Mouse (Mus musculus) gastrocnemius, postnatal 14 days (tissue): ENCODE measurements around the gene Tspan1. TPM values are rescaled to one million over a fixed set of nuclear protein-coding genes. Genes with fewer than 3 reads are reported as not detected.
A peak's percentile ranks its signal among the peaks of the same experiment; 100 is the strongest.

ENCODE experiments used
- DNase-seq: peaks from one replicate; pipeline ENCODE4 v3.0.0; 2021; ENCODE audit warnings: mixed read lengths
- intact Hi-C: fragments of 180-260 bp; cut with DNase I; formaldehyde crosslinking; loops from one replicate; pipeline ENCODE4 v1.15.1; 2025; ENCODE audit warnings: low total_unique reads
- total RNA-seq, 2 experiments: library from RNA; stranded (reverse); gene quantifications; 2 replicates each; pipeline ENCODE4 v1.2.3; 2021

Tspan1 gene
- total RNA-seq, 2 experiments from 2014 or later, result not detected

DNA sequence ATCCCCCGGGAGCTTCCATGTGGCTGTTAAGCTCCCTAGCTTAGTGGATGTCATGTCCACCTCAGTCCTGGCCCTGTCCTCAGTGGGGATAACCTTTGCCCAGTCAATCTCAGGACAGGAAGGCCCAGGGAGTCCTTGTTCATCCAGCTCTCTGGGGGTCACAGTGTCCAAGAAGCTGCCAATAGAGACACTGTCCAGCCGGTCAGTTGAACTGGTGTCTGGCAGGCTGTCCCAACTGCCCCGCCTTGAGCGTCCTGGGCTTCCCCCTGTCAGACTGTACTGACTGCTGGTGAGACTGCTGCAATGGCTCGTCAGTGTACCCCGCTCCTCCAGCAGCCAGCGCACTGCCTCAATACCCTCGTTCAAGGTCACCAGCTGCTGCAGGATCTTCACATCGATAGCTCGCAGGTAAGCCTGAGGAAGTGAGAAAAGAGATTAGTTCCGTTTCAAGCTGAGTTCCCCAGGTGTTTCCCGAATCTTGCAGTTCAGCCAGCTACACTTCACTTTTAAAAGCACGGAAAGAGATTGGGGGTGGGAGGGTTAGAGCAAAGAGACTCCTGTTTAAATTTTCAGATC, 29.9 kb downstream of the Tspan1 start:
- intact Hi-C loops, result no loop called here
- no peak for DNase-seq

DNA sequence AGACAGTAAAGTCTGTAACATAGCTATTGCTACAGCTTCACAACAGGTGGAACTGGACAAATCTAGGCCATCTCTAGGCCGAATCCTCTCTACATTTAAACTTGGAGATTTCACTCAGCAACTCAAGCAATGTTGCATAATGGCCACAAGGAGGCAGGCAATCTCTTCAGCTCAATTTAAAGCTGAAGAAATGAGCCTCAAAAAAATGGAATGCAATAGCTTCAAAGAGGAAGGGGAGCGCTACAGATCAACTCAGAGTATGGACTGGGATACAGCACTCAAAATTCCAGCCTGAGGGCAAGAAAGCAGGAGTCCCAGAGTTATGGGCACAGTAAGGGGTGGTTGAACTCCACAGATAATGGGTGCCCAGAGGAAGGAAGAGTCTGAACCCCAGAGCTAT, 32.4 kb downstream of the Tspan1 start:
- no peak for DNase-seq
- intact Hi-C loops, result no loop called here

DNA sequence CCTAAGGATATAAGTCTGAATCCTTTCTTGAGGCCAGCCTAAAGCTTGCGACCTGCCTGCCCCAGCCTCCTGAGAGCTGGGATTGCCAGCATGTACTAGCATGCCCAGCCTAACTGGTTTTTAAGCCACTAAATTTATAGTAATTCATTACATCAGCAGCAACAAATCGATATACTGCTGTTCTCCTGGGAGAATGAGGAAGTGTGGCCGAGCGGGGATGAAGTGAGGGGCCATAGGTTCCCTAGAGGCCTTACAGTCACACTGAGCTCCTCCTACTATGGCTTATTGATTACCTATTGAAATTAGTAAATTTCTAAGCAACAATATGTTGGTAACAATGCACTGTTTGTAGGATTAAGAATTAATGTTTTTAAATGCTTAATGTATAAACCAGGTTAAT, 34.3 kb downstream of the Tspan1 start:
- DNase-seq, result no peak
- intact Hi-C loops, result no loop called here

DNA sequence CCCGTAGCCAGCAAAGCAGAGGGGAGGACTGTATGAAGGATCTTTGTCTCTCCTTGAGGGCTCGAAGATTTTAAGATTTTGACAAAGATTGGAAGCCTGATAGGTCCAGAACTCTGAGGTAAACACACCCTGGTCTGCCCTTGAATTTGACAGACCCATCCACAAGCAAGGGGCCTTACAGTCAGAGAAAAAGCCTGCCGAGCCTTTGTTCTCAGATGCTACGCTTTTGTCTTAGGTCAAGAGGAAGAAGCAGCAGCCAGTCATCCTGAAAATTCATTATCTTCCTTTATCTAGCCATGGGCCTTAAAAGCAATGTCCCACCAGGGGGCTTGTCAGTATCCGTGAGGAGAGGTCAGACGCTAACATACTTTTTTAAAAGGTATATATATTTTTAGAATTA, 39.4 kb downstream of the Tspan1 start:
- intact Hi-C loops, result no loop called here
- DNase-seq, result no peak

DNA sequence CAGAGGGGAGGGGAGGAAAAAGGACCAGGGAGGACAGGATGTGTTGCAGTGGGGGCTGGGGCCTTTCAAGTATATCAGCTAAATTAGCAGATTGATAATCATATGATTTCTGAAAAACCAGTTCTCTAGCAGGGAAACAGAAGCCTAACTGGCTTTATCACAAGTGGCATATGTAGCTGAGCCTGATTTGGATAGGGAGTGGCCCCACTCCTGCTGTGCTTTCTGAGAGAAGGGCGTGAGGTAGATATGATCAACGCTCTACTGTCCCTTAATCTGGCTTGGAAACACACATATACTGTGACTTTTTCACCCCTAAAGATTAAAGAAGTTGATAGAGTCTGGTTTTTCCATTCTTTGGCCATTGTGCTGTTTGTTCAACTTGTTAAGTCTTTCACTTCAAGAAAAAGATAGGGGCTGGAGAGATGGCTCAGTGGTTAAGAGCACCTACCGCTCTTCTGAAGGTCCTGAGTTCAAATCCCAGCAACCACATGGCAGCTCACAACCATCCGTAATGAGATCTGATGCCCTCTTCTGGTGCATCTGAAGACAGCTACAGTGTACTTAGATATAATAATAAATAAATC, 41.5 kb downstream of the Tspan1 start:
- intact Hi-C loops, result no loop called here
- DNase-seq, result no peak

DNA sequence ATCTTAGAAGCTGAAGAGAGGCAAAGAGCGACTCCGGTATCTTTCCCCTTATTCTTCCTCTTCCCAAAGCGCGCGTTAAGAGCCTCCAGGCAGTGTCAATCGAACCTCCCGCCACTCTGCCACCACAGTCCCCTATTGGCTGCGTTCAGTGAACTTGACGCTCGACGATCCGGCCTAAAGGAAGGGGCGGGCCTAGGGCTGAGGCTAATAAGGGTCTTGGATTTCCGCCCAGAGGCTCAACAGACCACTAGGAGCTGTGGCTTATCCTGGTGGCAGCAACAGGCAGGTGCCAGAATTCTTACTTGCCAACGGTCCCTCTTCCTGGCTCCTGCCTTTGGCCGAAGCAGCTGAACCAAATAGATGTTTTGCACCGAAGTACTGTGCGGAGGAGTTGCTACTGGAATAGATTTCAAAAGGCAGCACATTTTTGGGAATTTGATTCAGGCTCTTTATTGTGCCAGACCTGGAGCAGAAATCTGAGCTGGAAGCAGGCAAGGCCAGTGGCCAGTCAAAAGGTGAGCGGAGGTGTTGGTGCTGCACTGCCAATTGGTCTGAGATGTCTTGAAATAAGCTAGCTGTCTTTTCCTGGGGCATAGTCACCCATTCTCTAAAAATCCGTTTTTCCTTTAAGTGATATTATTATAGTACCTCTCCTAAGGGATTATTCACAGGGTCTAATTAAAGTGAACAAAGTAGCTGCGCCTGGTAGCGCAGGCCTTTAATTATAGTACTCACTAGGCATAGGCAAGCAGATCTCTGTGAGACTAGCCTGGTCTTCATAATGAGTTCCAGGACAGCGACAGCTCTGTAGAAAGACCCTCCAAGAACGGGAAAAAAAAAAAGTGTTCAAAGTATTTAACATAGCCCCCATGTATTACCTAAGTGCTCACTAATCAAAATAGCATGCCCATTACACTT, 43.5 kb downstream of the Tspan1 start, which contains the start of the genes Rad54l and Pomgnt1:
TSS of gene Rad54l (minus strand) at position 89 of the 918 bp plus-strand sequence.
TSS of gene Pomgnt1 (plus strand) at position 239 of the 918 bp plus-strand sequence.
- DNase-seq, result peak; percentile 83
- intact Hi-C loops, result no loop called here

DNA sequence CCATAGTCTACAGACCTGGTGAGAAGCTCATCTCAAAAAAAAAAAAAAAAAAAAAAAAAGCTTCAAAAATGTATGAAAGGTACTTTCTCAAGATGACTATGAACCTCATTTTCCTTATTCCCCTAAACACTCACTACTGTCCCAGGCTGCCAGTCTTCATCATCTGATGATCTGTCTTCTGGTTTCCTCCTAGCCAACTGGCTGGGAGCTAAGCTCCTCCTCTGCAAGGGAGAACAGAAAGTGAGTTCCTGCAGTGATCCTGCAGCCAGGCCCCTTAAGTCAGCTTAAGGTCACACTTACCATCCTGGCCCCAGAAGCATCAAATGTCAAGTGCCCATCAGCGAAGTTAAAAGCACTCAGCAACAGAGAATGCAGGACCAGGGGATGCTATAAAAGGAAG, 44.6 kb downstream of the Tspan1 start:
- intact Hi-C loops, result no loop called here
- DNase-seq, result no peak

Other genes with a start within 250 kb of the Tspan1 start
- not detected for gene Dmbx1, start 227.7 kb downstream of the Tspan1 start, total RNA-seq
- gene Faah, start 149.7 kb downstream of the Tspan1 start, total RNA-seq, result under 1 TPM in 1 of 2 experiments, not detected in 1; 0.39 TPM
- gene Nsun4, start 113.7 kb downstream of the Tspan1 start, total RNA-seq, result 10 to 100 TPM; 12.7 to 13.9 TPM
- 100 to 1,000 TPM; 876 to 989 TPM for gene Uqcrh, start 92.5 kb downstream of the Tspan1 start, total RNA-seq
- gene Lrrc41, start 92.3 kb downstream of the Tspan1 start, total RNA-seq, result 10 to 100 TPM; 19.0 to 25.0 TPM
- gene Rad54l, start 43.9 kb downstream of the Tspan1 start, total RNA-seq, result 1 to 10 TPM; 1.8 to 2.2 TPM
- gene Pomgnt1, start 43.8 kb downstream of the Tspan1 start, total RNA-seq, result 10 to 100 TPM; 52.0 to 52.2 TPM
- 10 to 100 TPM; 10.8 to 13.4 TPM for gene Lurap1, start 16.3 kb downstream of the Tspan1 start, total RNA-seq
- not detected for gene 1700042G07Rik, start 5.8 kb upstream of the Tspan1 start, total RNA-seq
- gene Gm49337, start 5.8 kb upstream of the Tspan1 start, total RNA-seq, result under 1 TPM in 1 of 2 experiments, not detected in 1; 0.47 TPM
- gene Pik3r3, start 54.0 kb upstream of the Tspan1 start, total RNA-seq, result 10 to 100 TPM in 1 of 2 experiments, 1 to 10 TPM in 1; 7.7 to 11.3 TPM